Mouse (Mus musculus) left cerebral cortex, adult 8-10 months (tissue): ENCODE measurements around the gene Hnrnpl. TPM values are rescaled to one million over a fixed set of nuclear protein-coding genes. Genes with fewer than 3 reads are reported as not detected.

Source experiments
- DNase-seq, 2 experiments: peaks; one replicate each; pipeline ENCODE4 v3.0.0; 2022; ENCODE audit warnings: low spot score in 2 of 2
- total RNA-seq, 4 experiments: library from RNA; stranded (reverse); gene quantifications; 2 replicates each; pipeline ENCODE4 v1.2.4; 2022

The Hnrnpl gene
- 100 to 1,000 TPM; 433 to 466 (median 453) TPM for total RNA-seq

DNA sequence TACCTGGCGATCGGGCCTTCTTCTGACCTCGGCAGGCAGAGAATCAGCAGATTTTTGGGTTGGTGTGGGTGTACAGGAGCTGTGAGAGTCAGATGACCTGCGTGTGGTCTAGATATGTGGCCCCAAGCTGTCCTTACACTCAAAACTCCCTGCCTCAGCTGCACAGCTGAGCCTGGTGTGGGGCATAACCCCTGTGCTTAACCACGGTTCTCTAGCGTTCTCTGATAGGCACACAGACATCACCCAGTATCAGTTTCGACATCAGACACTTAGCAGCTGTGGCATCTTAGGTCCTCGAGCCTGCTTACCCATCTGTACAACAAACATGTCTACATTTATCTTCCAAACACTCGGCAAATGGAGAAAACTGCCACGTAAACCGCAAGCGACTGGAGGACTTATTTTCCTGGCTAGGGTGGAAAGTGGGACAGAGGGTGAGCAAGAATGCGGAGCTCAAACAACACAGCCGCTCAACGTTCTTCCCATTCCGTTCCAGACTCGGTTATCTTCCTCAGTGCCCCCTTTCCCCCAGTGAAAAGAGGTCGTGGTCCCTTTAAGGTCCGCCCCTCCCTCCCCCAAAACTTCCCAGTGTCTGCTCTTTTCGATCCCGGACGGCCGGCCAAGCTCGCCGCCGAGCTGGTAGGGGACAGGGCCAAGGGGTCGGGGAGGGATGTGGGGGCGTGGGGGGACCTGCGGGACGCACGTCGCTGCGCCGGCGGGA, at the start of gene Hnrnpl:
Hnrnpl (plus strand) TSS at position 321 of the 721 bp plus-strand sequence.
- DNase-seq = peak; percentile 44 to 53

DNA sequence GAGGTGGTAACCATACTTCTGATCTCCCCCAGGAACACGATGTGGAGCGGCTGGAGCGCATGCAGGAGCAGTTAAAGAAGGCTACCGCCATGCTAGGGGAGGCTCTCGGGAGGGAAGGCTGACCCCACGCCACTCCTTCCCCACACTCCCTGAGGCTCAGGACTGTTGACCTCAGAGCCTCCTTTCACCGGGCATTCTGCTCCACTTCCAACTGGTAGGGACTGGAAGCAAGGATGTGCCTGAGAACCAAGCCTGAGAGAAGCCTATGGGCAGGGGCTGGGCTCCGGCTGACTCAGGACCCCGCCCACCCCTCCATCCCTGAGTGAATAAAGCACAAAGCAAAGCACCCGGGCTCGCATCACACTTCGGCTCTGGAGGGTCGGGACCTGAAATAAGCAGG, 49.7 kb upstream of the Hnrnpl start:
- DNase-seq = no peak

DNA sequence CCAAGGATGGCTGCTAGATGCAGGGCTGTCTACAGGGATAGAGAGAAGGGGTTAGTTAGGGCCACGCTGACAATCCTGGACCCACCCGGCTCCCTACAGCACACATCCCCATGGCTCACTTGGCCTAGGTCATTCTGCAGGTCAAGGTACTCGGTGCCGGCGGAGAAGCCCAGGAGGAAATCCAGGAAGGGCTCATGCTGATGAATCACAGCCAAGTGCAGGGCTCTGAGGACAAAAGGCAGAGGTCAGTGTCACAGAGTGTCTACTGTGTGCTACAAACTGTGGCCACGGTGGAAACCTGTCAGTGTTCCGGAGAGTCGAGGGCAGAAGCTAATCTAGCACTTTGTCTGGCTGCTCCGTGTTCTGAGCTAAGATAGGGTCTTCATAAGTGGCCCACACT, 46.4 kb upstream of the Hnrnpl start:
- DNase-seq = no peak

GRCm38 (mm10) chr7:28765211-28765610, 43.1 kb upstream of the Hnrnpl start:
- DNase-seq = no peak

- peak; percentile 95 to 98 for DNase-seq
These were observed 42.0 kb upstream of the Hnrnpl start, which contains the start of gene Sirt2 for GRCm38 (mm10) chr7:28766173-28766879. Gene Sirt2 (plus strand): TSS chr7:28766735.

DNA sequence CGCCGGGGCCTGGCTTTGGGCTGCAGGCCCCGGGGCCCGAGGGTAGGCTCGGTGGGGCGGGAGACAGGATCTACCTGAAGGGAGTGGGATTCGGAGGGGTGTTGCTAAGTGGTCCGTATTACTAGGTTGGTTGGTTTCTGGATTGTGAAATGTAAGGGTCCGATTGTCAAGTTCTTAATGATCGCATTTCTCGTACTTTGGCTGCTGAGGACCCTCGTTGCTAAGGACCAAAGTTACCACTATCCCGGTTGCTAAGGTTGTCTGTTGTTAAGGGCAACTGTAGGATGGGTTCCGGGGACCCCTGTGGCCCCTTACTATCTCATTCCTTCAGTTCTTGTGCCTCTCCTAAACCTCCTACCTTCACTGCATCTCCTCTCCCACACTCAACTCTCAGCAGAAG, 41.4 kb upstream of the Hnrnpl start:
- DNase-seq = no peak

DNA sequence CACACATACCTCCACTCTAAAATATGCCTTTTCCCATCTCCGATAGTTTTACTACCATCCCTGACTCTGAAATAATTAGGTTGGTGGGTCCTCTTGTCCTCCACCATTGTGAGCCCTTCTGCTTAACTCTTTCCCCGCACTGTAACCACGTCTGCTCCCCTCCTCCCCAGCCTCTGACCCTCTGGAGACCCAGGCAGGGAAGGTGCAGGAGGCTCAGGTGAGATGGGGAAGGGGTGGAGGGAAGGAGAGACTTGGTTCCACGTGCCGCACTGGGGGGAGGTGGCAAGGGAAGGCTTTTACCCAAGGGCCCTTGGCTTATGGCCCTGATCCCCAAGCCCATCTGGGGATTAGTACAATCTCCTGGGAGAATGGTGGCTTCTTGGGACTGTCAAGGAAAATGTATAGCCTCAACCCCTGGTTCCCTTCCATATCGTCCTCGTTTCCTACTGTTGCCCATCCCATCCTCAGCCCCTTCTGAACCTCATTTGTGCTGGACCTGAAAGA, 40.8 kb upstream of the Hnrnpl start, which contains the start of gene Nfkbib:
Nfkbib (minus strand) TSS at position 51 of the 504 bp plus-strand sequence.
- DNase-seq = no peak

DNA sequence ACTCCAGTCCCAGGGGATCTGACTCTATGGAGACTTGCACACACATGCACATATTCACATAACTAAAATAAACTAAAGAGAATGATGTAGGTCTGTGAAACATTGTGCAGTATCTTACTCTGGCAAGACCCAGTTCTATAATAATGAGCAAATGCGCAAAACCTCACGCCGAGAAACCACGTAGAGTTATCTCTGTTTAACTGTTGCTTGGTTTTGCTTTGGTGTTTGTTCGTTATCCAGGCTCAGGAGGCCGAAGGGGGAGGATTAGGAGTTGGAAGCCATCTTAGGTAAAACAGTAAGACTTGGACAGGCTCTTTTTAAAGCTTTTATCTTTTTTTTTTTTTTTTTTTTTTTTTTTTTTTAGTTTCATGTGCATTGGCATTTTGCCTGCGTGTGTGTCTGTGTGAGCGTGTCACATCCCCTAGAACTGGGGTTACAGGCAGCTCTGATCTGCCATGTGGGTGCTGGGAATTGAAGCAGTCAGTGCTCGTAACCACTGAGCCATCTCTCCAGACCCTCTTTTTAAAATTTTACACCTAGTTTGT, 38.9 kb upstream of the Hnrnpl start:
- no peak for DNase-seq

DNA sequence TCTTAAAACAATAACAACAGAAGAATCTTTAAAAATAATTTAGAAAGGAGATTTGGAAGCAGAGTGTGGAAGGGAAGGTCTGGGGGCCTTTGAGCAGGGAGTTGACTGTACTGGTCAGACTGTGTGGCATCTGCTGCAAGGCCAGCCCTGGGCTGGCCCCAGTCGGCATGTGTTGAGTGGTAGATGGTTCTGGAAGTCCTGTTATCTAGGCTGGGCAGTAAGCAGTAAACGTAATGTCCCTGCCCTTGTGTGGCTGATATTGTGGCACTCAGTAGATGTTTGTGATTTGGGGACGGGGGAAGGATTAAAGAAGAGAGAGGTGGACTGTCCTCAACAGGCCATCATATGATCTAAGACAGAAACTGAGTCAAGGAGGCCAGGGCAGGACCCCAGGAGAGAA, 38.0 kb upstream of the Hnrnpl start:
- DNase-seq = no peak

DNA sequence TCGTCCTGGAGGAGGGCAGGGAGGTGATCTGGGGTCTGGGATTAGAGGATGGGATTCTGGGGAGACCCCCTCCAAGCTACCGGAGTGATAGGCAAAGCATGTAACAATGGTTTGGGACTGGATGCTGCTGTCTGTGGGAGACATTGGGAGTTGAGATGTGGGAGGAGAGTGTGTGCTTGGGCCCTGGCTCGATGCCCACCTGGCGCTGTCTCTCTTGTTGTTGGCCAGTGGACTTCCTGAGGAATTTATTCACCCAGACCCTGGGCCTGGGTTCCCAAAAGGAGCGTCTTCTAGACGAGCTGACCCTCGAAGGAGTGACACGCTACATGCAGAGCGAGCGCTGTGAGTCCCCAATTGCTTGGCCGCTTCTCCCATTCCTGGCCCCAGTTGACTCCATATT, 36.5 kb upstream of the Hnrnpl start:
- DNase-seq = no peak

DNA sequence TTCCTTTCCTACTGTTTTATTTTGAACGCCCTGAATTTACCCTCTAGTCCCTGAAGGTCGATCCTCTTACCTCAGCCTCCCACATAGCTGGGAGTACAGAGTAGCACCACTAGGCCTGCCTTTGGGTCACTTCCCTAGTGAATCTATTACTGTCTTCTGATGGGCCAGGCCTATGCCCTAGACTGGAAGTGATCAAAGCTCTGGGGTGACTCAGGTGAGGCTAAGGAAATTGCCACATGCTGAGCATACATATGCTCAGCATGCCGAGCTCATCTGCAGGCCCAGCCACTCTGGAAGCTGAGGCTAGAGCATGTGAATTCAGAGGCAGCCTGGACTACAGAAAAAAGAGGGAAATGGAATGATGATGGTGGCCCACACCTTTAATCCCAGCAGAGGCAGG, 35.2 kb upstream of the Hnrnpl start:
- DNase-seq = no peak

- no peak for DNase-seq
These were observed 34.2 kb upstream of the Hnrnpl start for GRCm38 (mm10) chr7:28774164-28774563.

GRCm38 (mm10) chr7:28775129-28775528, 33.2 kb upstream of the Hnrnpl start:
- DNase-seq = no peak

DNA sequence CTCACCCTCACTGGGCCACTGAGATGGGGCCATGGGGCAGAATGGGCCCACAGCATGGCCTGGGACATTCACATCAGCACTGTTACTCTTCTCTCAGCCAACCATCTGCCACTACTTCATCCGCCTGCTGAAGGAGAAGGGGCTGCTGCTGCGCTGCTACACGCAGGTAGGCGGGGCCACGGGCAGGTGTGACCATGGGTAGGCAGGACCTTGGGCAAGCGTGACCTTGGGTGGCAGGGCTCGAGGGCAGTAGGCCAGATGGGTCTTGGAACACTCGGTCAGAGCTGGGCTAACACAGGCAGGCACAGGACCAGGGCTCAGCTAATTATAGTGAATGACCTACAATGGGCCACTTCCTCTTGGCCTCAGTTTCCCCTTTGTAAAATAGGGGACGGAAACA, 29.5 kb upstream of the Hnrnpl start:
- no peak for DNase-seq

DNA sequence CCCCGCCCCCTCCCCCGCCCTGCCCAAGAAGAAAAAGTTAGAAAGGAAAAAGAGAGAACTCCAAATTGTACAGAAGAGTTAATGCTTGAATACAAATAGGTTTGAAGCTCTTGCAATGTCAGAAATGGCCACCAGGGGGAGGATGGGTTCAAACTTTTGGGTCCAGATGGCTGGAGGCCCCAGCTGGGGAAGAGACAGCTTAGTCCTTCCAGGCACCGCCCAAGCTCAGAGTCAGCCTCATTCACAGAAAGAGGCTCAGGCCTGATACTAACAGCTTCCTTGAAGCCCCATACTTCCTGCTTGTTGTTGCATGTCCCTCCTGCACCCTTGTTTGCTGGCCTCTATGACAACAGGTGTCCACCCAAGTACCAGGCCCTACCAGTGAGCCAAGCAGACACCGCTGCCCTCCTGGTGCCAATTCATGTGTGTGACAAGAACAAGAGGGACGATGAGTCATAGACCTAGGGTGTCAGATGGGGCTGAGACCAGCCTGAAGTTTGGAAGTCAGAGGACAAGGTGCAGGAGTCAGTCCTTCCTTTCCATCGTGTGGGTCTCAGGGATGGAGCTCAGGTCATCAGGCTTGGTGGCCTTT, 28.2 kb upstream of the Hnrnpl start:
- DNase-seq = peak; percentile 79 to 84

DNA sequence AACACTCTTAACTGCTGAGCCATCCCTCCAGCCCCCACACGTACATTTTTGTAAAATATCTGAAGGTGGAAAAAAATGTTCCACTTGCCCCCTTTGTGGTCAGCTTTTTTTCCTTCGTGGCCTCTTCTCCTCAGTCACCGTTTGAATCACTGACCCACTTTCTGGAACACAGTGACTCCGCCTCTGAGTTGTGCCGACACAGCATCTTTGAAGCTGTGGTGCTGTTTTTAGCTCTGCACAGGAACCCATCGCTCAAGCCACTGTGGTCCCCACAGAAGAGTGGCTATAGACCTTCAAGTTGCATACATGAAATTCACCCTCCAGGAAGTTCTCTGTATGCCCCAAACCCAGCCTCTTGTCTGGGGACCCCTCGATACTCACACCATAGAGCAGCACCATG, 27.5 kb upstream of the Hnrnpl start:
- no peak for DNase-seq

DNA sequence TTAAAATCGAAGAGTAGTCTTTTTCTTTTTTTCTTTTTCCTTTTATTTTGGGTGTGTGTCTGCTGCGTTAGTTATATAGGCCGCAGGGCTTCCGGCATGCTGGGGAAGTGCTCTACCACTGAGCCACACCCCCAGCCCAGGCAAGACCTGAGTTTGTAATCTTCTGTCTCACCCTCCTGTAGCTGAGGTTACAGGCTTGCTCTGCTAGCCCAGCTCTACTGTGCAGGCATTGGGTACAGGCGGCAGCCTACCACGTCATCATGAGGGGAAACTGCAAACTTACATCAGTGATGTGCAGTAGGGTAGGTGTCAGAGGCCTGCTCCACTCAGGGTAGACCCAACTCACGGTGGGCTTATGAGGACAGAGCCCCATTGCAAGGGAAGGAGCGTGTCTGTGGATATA, 27.1 kb upstream of the Hnrnpl start:
- DNase-seq = no peak

GRCm38 (mm10) chr7:28785161-28785560, 23.2 kb upstream of the Hnrnpl start:
- no peak for DNase-seq

DNA sequence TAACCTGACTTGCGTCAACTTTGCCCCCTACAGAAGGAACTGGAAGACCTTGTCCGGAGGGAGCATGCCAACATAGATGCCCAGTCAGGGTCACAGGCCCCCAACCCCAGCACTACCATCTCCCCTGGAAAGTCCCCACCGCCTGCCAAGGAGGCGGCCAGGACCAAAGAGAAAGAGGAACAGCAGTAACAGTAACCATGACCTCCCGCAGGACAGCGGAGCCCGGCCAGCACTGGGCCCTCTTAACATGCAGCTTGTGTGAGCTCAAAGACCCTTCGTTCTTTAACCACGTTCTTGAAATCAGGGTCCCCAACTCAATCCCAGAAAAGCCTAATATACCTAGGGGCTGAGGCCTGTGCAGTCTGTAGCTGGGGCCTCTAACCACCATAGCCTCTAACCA, 20.5 kb upstream of the Hnrnpl start:
- DNase-seq = no peak

GRCm38 (mm10) chr7:28788307-28789195, 19.8 kb upstream of the Hnrnpl start, which contains the start of gene Rinl:
Gene Rinl (plus strand): TSS chr7:28788969.
- DNase-seq = no peak

- no peak for DNase-seq
These were observed 19.1 kb upstream of the Hnrnpl start for GRCm38 (mm10) chr7:28789235-28789634.
